Mouse (Mus musculus) kidney, embryonic 16.5 days (tissue): Measurements from ENCODE around the gene Dll1. TPM values are rescaled to one million over a fixed set of nuclear protein-coding genes. Genes with fewer than 3 reads are reported as not detected.

Source experiments
- ATAC-seq: fragments of 200-750 bp; cut with Nextera tagmentation; 2 replicates; pipeline ENCODE4 v1.8.0; 2017; ENCODE audit warnings: moderate TSS enrichment; ENCODE audit not compliant: low FRiP score, low TSS enrichment
- H3K27ac ChIP-seq: fragments of 300-500 bp; sonication (generic); 2 replicates; pipeline ENCODE4 v1.5.1; 2014; ENCODE audit warnings: low read length
- H3K27me3 ChIP-seq: fragments of 300-500 bp; sonication (generic); 2 replicates; pipeline ENCODE4 v1.6.1; 2014; ENCODE audit warnings: low read length, control low read depth, mixed read lengths; ENCODE audit not compliant: insufficient read depth
- H3K36me3 ChIP-seq: fragments of 300-500 bp; sonication (generic); 2 replicates; pipeline ENCODE4 v1.6.1; 2014; ENCODE audit warnings: low read length, control low read depth, mixed read lengths; ENCODE audit not compliant: insufficient read depth
- H3K4me1 ChIP-seq: fragments of 300-500 bp; sonication (generic); 2 replicates; pipeline ENCODE4 v1.6.1; 2014; ENCODE audit warnings: low read length, control low read depth, mixed read lengths; ENCODE audit not compliant: insufficient read depth
- H3K4me2 ChIP-seq: fragments of 300-500 bp; sonication (generic); replicated peaks from 2 replicates; pipeline ENCODE4 v1.6.1; 2014; ENCODE audit warnings: low read depth, low read length
- H3K4me3 ChIP-seq: fragments of 300-500 bp; sonication (generic); 2 replicates; pipeline ENCODE4 v1.5.1; 2014; ENCODE audit warnings: mild to moderate bottlenecking, low read length
- H3K9ac ChIP-seq: fragments of 300-500 bp; sonication (generic); replicated peaks from 2 replicates; pipeline ENCODE4 v1.6.1; 2014; ENCODE audit warnings: low read length
- H3K9me3 ChIP-seq: fragments of 300-500 bp; sonication (generic); 2 replicates; pipeline ENCODE4 v1.6.1; 2016; ENCODE audit warnings: low read length, control low read depth
- WGBS: fragments of 180-500 bp; shearing (Covaris S2); extraction: QIAGEN DNeasy Blood & Tissue Kit; methylation state at CpG from one replicate; pipeline ENCODE4 v1.1.7; 2014; 5-methylcytosine and 5-hydroxymethylcytosine counted together
- polyA plus RNA-seq: library from polyadenylated mRNA; unstranded; fragments of >200 nt; fragmentation: Nextera tagmentation; extraction: Ambion mirVana; gene quantifications from 2 replicates; pipeline ENCODE4 v1.2.1, GENCODE M21; 2015

Gene Dll1
- polyA plus RNA-seq = 34.4 and 36.9 TPM in 2 replicates

DNA sequence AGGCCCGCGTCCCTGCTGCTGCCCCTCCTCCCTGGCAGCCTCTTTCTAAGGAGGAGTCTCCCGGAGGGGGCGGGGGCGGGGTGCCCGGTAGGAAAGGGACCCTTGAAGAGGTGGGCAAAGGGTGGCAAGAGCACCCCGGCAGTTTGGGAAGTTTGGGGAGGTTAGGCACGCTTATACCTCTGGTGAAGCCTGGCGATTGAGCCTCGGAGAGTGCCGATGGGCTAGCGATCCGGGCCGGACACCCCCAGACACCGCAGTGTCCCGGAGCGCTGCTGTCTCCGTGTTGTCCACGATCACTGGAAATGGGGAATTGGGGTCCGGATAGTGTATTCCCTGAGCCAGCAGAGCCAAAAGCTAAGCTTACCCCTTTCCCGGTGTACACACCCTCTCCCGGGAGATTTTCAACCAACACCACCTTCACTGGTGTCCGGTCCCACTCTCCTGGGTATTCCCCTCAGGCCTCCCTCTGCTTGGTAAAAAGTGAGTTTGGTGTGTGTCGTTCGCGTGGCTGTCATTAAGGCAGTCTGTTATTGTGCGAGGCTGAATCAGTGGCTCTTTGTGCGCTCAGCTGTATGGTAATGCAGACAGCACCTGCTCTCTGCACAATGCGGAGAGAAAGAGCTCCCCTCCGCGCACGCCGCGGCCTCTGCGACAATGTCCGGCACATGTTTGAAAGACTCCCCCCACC is at the start of gene Dll1:
Dll1 (minus strand) TSS at position 379 of the 688 bp plus-strand sequence.
- H3K4me3 ChIP-seq = peak within 1 kb of the TSS; percentile 74
- peak within 1 kb of the TSS; percentile 80 for H3K27ac ChIP-seq
- no peaks in the 10 kb centered on the region for H3K9me3 ChIP-seq
- no peaks in the 10 kb centered on the region for H3K36me3 ChIP-seq
- H3K4me1 ChIP-seq = peaks cover 61% of the 10 kb centered on the region
- peak within 1 kb of the TSS; percentile 97 for H3K4me2 ChIP-seq
- ATAC-seq = peak; percentile 6
- WGBS = under 1% methylated on average over 36 of the region's 36 CpGs
- H3K9ac ChIP-seq = peak within 1 kb of the TSS; percentile 75
- H3K27me3 ChIP-seq = peaks cover 48% of the 10 kb centered on the region

- H3K4me3 ChIP-seq = no peak overlapping the region
- no peak for ATAC-seq
- no peaks in the 10 kb centered on the region for H3K4me1 ChIP-seq
- no peaks in the 10 kb centered on the region for H3K27me3 ChIP-seq
- H3K36me3 ChIP-seq = peaks cover 69% of the 10 kb centered on the region
- H3K9ac ChIP-seq = no peak overlapping the region
- H3K4me2 ChIP-seq = no peak overlapping the region
- H3K9me3 ChIP-seq = no peaks in the 10 kb centered on the region
- H3K27ac ChIP-seq = no peak overlapping the region
- 57% methylated on average over 3 of the region's 3 CpGs for WGBS
Observed at GRCm38 (mm10) chr17:15425931-15426330, 49.3 kb upstream of the Dll1 start.

- peaks cover 69% of the 10 kb centered on the region for H3K36me3 ChIP-seq
- 54% methylated on average over 8 of the region's 8 CpGs for WGBS
- no peak overlapping the region for H3K27ac ChIP-seq
Observed at GRCm38 (mm10) chr17:15423080-15423765, 46.6 kb upstream of the Dll1 start.

DNA sequence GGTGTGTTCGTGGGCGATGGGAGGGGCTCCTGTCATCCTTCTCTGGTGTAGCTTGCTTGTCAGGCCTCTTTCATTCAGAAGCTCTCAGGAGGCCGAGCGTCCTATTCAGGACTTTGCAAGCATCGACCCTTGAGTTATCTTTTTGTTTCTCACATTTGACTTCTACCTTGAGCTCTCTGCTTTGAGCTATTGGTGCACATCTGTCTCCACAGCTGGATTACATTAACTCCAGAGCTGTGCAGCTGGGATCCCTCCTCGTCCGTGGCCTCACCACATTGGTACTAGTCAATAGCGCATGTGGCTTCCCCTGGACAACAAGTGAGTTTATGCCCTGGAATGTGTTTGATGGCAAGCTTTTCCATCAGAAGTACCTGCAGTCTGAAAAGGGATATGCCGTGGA is 46.0 kb upstream of the Dll1 start:
- H3K4me3 ChIP-seq = no peak overlapping the region
- H3K36me3 ChIP-seq = peaks cover 69% of the 10 kb centered on the region
- WGBS = 90% methylated on average over 9 of the region's 9 CpGs
- no peak overlapping the region for H3K9ac ChIP-seq
- no peaks in the 10 kb centered on the region for H3K9me3 ChIP-seq
- H3K4me1 ChIP-seq = no peaks in the 10 kb centered on the region
- no peak for ATAC-seq
- H3K27me3 ChIP-seq = no peaks in the 10 kb centered on the region
- H3K27ac ChIP-seq = no peak overlapping the region
- no peak overlapping the region for H3K4me2 ChIP-seq

More at GRCm38 (mm10) chr17:15423080-15423765, 46.6 kb upstream of the Dll1 start:
- ATAC-seq = no peak
- Histone ChIP-seq H3K4me1 (no peaks in the 10 kb centered on the region), H3K4me3 (no peak overlapping the region), H3K9ac (no peak overlapping the region), H3K4me2 (no peak overlapping the region), H3K27me3 (no peaks in the 10 kb centered on the region), H3K9me3 (no peaks in the 10 kb centered on the region)

GRCm38 (mm10) chr17:15421446-15421845 is 44.8 kb upstream of the Dll1 start:
- H3K27me3 ChIP-seq = no peaks in the 10 kb centered on the region
- H3K9ac ChIP-seq = no peak overlapping the region
- WGBS = 97% methylated on average over 6 of the region's 6 CpGs
- peaks cover 75% of the 10 kb centered on the region for H3K36me3 ChIP-seq
- no peak for ATAC-seq
- H3K9me3 ChIP-seq = no peaks in the 10 kb centered on the region
- no peak overlapping the region for H3K4me3 ChIP-seq
- no peak overlapping the region for H3K27ac ChIP-seq
- H3K4me1 ChIP-seq = no peaks in the 10 kb centered on the region
- no peak overlapping the region for H3K4me2 ChIP-seq

GRCm38 (mm10) chr17:15420021-15420603 is 43.4 kb upstream of the Dll1 start:
- H3K4me2 ChIP-seq = no peak overlapping the region
- H3K4me3 ChIP-seq = no peak overlapping the region
- 88% methylated on average over 8 of the region's 8 CpGs for WGBS
- peaks cover 74% of the 10 kb centered on the region for H3K36me3 ChIP-seq
- no peaks in the 10 kb centered on the region for H3K9me3 ChIP-seq
- no peak overlapping the region for H3K9ac ChIP-seq
- H3K4me1 ChIP-seq = no peaks in the 10 kb centered on the region
- H3K27me3 ChIP-seq = no peaks in the 10 kb centered on the region
- H3K27ac ChIP-seq = no peak overlapping the region
- ATAC-seq = no peak

- no peaks in the 10 kb centered on the region for H3K27me3 ChIP-seq
- peaks cover 72% of the 10 kb centered on the region for H3K36me3 ChIP-seq
- ATAC-seq = peak; percentile 65; the same call in 1 of the 2 replicates
- H3K9ac ChIP-seq = no peak overlapping the region
- H3K9me3 ChIP-seq = no peaks in the 10 kb centered on the region
- H3K4me1 ChIP-seq = no peaks in the 10 kb centered on the region
- 89% methylated on average over 8 of the region's 8 CpGs for WGBS
- H3K27ac ChIP-seq = no peak overlapping the region
- H3K4me2 ChIP-seq = no peak overlapping the region
- H3K4me3 ChIP-seq = no peak overlapping the region
Observed at GRCm38 (mm10) chr17:15419534-15419933, 42.9 kb upstream of the Dll1 start.

- H3K4me1 ChIP-seq = no peaks in the 10 kb centered on the region
- H3K27me3 ChIP-seq = no peaks in the 10 kb centered on the region
- H3K4me2 ChIP-seq = no peak overlapping the region
- no peak for ATAC-seq
- no peak overlapping the region for H3K27ac ChIP-seq
- H3K9ac ChIP-seq = no peak overlapping the region
- H3K4me3 ChIP-seq = no peak overlapping the region
- 88% methylated on average over 12 of the region's 12 CpGs for WGBS
- no peaks in the 10 kb centered on the region for H3K9me3 ChIP-seq
- H3K36me3 ChIP-seq = peaks cover 54% of the 10 kb centered on the region
Observed at GRCm38 (mm10) chr17:15416596-15417215, 40.0 kb upstream of the Dll1 start.

DNA sequence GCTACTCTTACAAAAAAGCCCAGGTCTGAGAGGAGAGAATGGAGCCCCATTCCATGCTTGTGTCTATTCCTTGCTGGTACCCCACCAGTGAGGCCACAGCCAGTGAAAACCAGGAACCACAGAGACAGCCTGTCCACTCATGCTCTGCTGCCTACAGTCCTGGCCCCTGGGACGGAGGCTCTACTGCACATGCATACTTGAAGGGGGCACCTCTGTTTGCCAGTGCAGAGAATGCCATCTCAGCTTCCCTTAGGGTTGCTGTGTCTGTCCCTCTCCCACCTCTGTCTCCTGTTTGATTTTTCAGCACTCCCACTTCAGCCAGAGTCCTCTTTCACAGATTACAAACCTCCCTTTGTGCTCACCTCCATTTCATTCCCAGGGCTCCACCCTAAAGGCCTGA is 34.2 kb upstream of the Dll1 start:
- Histone ChIP-seq H3K4me3 (no peak overlapping the region), H3K36me3 (peaks cover 54% of the 10 kb centered on the region), H3K9me3 (no peaks in the 10 kb centered on the region), H3K9ac (no peak overlapping the region), H3K4me2 (no peak overlapping the region), H3K27me3 (no peaks in the 10 kb centered on the region), H3K4me1 (no peaks in the 10 kb centered on the region), H3K27ac (no peak overlapping the region)
- 91% methylated on average over 1 of the region's 1 CpGs for WGBS
- no peak for ATAC-seq
